ENCODE assay signal across 16 mouse cellular contexts in the genomic region with DNA sequence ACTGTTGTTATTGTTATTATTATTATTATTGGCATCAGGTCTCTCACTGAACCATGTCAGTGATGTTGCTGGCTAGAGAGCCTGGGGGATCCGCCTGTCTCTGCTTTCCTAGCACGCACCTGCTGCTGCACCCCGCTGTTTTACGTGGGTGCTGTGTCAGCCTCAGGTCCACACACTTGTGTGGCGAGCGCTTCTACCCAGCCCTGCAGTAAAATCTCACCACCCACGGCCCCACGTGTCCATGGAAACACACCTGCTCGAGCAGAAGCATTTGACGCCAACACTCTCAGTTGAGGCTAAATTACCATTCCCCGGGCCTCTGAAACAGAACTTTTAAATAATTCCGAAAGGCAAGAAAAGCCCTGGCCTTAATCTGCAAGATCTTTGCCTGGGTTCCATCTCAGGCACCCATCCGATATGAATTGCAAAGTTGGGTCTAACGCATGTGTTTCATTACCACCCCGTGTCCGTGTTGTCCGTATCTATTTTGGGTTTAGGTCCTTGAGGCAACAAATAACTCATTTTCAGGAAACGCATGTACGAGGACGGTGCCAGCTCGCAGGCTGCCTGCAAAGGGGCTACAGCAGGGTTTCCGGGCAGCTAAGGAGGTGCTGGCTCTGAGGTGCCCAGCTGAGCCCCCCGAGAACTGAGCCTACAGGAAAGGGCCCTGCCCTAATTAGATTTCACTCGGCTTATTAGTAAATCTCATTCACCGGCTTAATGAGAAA.
DNase-seq lines count a peak whose midpoint lies in the region; ATAC-seq lines count a peak whose summit lies in the region.
"Had no signal": no experiment of that assay in that cellular context is flagged by ENCODE, and none has a peak within 500 bp of the region (broad histone marks: within the 10 kb centered on the region; RNA-seq: fewer than 3 reads in every experiment).

No protein-coding gene starts in this region.

- ATAC-seq in erythroblast, adult 5-6 weeks (replicated peaks; ENCODE audit: low FRiP score, poor library complexity, severe bottlenecking) = no peak
- ATAC-seq: liver, embryonic 12.5 days; Patski had no signal

- DNase-seq in kidney, postnatal 10 days = peak; percentile 54
- DNase-seq in kidney, adult 8-10 months = no peak
- DNase-seq in layer of hippocampus, adult 11-12 months (ENCODE audit: low spot score) = peak; percentile 69
- DNase-seq in left cerebral cortex, adult 9 months (ENCODE audit: low spot score in 2 of 2) = peak; percentile 20 to 84
- DNase-seq in right cerebral cortex, postnatal 14 days = peak; percentile 56
- DNase-seq in spleen, postnatal 14 days (ENCODE audit: low spot score in 2 of 2) = no peak
- no peak for DNase-seq in adrenal gland, adult 2 months
- DNase-seq: adrenal gland, postnatal 10 days; cerebellum, adult 11 months; kidney, adult 18-20 months; lung, postnatal 14 days; midbrain, embryonic 14.5 days; retina, postnatal 1 day had no signal

Comparison
In these comparisons a context has a peak if more than half of its experiments do, and no peak if none do; other contexts are left out.
1. DNase-seq: peak in kidney, postnatal 10 days (single experiment), layer of hippocampus, adult 11-12 months (single experiment), left cerebral cortex, adult 9 months (2 of 2) and right cerebral cortex, postnatal 14 days (single experiment); none in kidney, adult 8-10 months (0 of 2), spleen, postnatal 14 days (0 of 2) and adrenal gland, adult 2 months (single experiment).